Mouse (Mus musculus) heart, embryonic 11.5 days (tissue): ENCODE results near the gene Flad1. TPM values are rescaled to one million over a fixed set of nuclear protein-coding genes. Genes with fewer than 3 reads are reported as not detected.
A peak's percentile ranks its signal among the peaks of the same experiment; 100 is the strongest.
"Not testable (repeated sequence)": the region's sequence is repeated elsewhere in the genome, so short reads cannot be mapped to it uniquely, and the experiment has no call there.

Experiments used
- ATAC-seq: fragments of 200-750 bp; cut with Nextera tagmentation; replicated peaks from 2 replicates; pipeline ENCODE4 v1.8.0; 2017; ENCODE audit warnings: moderate library complexity; ENCODE audit not compliant: insufficient number of reproducible peaks, low FRiP score, low TSS enrichment
- H3K27ac ChIP-seq: fragments of 300-500 bp; sonication (generic); 2 replicates; pipeline ENCODE4 v1.5.1; 2014; ENCODE audit warnings: mild to moderate bottlenecking, low read depth, low read length
- H3K27me3 ChIP-seq: fragments of 300-500 bp; sonication (generic); 2 replicates; pipeline ENCODE4 v1.6.1; 2014; ENCODE audit warnings: mild to moderate bottlenecking, low read length, mixed read lengths; ENCODE audit not compliant: control insufficient read depth, insufficient read depth
- H3K36me3 ChIP-seq: fragments of 300-500 bp; sonication (generic); 2 replicates; pipeline ENCODE4 v1.6.1; 2014; ENCODE audit warnings: mild to moderate bottlenecking, low read length, moderate library complexity, mixed read lengths; ENCODE audit not compliant: control insufficient read depth, insufficient read depth
- H3K4me1 ChIP-seq: fragments of 300-500 bp; sonication (generic); 2 replicates; pipeline ENCODE4 v1.6.1; 2014; ENCODE audit warnings: low read length; ENCODE audit not compliant: control insufficient read depth, insufficient read depth
- H3K4me2 ChIP-seq: fragments of 300-500 bp; sonication (generic); 2 replicates; pipeline ENCODE4 v1.6.1; 2014; ENCODE audit warnings: mild to moderate bottlenecking, moderate library complexity
- H3K4me3 ChIP-seq: fragments of 300-500 bp; sonication (generic); 2 replicates; pipeline ENCODE4 v1.5.1; 2014; ENCODE audit warnings: low read depth, low read length
- H3K9ac ChIP-seq: fragments of 300-500 bp; sonication (generic); 2 replicates; pipeline ENCODE4 v1.6.1; 2014; ENCODE audit warnings: mild to moderate bottlenecking, low read depth, low read length, moderate library complexity
- H3K9me3 ChIP-seq: fragments of 300-500 bp; sonication (generic); replicated peaks from 2 replicates; pipeline ENCODE4 v1.6.1; 2016; ENCODE audit warnings: low read length; ENCODE audit not compliant: control insufficient read depth
- WGBS: fragments of 180-500 bp; shearing (Covaris S2); extraction: QIAGEN DNeasy Blood & Tissue Kit; methylation state at CpG from one replicate; pipeline ENCODE4 v1.1.7; 2014; ENCODE audit not compliant: insufficient replicate concordance; 5-methylcytosine and 5-hydroxymethylcytosine counted together
- polyA plus RNA-seq: library from polyadenylated mRNA; unstranded; fragments of >200 nt; fragmentation: Nextera tagmentation; extraction: Ambion mirVana; gene quantifications from 2 replicates; pipeline ENCODE4 v1.2.1, GENCODE M21; 2014

The Flad1 gene
- polyA plus RNA-seq, 1 experiment from 2014 or later, result 34.2 TPM

DNA sequence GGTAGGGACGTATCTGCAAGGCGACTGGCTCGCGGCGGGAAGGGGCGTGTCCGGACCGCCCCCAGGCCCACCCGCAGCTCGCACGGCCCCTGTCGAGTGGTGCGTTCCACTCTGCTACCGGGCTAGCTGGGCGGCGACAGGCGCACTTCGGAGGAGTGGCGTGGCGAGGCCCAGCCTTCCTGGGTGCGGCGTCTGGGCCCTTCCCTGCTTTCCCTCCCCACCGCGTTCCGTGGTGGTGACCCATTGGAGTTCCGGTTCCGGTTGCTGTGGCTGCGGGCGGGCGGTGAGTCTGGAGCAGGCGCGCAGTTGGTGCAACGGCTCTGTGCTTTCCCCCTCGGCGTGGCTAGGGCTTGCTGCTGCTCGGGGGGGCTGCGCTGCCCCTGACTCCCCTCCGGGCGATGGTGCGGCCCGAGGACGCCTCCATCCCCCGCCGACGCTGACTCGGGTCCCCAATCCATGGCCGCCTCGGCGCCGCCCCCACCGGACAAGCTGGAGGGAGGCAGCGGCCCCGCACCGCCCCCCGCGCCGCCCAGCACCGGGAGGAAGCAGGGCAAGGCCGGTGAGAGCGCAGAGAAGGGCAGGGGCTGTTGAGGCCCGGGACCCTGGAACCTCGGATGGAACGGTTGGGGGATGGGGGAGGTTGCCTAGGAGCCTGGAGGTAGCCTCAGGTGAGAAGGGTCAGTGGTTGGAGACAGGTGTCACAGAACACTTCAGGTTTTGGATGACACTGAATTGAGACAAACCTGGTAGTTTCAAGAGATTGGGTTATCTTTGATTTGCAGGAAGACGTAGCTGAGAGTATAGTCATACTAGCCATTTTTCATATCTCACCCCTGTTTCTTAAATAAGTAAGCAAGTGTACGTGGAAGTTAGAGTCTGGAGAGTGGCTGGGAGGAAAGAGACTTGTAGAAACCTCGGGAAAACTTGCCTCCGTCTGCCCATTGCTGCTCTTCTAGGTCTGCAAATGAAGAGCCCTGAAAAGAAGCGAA lies 18.8 kb upstream of the Flad1 start, which contains the start of gene Pygo2:
Gene Pygo2 (plus strand): TSS at position 44 of the 989 bp plus-strand sequence.
- WGBS, result 2% methylated on average over 65 of the region's 68 CpGs
- Histone ChIP-seq H3K9me3 (no peaks in the 10 kb centered on the region), H3K9ac (peak within 1 kb of the TSS; percentile 94), H3K4me2 (peak within 1 kb of the TSS; percentile 85), H3K36me3 (peaks cover 19% of the 10 kb centered on the region), H3K27me3 (no peaks in the 10 kb centered on the region), H3K27ac (peak within 1 kb of the TSS; percentile 87), H3K4me1 (peaks cover 9% of the 10 kb centered on the region), H3K4me3 (peak within 1 kb of the TSS; percentile 98)
- ATAC-seq, result peak; percentile 93

GRCm38 (mm10) chr3:89429021-89429420 lies 17.4 kb upstream of the Flad1 start:
- WGBS, result 90% methylated on average over 7 of the region's 7 CpGs
- not testable (repeated sequence) for H3K9me3 ChIP-seq, H3K27ac ChIP-seq, H3K4me2 ChIP-seq, H3K9ac ChIP-seq, H3K4me3 ChIP-seq, H3K27me3 ChIP-seq, ATAC-seq
- Histone ChIP-seq H3K4me1 (peaks cover 12% of the 10 kb centered on the region), H3K36me3 (peaks cover 22% of the 10 kb centered on the region)

DNA sequence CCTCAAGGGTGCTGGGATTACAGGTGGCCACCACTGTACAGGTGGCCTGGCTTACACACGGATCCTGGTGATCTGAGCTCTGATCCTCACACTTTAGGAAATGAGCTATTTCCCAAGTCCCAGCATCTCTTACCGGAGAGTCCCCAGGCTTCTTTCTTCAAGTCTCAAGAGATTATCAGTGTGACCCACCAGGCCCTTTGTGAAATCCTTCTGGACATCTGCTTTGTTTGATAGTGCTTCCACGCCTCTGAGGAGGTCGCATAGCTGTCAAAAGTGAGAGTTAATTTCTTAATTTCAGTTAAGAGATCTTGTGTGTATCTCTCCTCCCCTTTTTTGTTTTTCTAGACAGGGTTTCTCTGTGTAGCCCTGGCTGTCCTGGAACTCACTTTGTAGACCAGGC lies 14.2 kb upstream of the Flad1 start:
- no peak overlapping the region for H3K27ac ChIP-seq
- 78% methylated on average over 4 of the region's 4 CpGs for WGBS
- no peak for ATAC-seq
- no peaks in the 10 kb centered on the region for H3K27me3 ChIP-seq
- no peak overlapping the region for H3K4me3 ChIP-seq
- peaks cover 11% of the 10 kb centered on the region for H3K36me3 ChIP-seq
- no peak overlapping the region for H3K9ac ChIP-seq
- H3K4me1 ChIP-seq, result peaks cover 21% of the 10 kb centered on the region
- no peaks in the 10 kb centered on the region for H3K9me3 ChIP-seq
- H3K4me2 ChIP-seq, result peak overlapping the region; percentile 27

DNA sequence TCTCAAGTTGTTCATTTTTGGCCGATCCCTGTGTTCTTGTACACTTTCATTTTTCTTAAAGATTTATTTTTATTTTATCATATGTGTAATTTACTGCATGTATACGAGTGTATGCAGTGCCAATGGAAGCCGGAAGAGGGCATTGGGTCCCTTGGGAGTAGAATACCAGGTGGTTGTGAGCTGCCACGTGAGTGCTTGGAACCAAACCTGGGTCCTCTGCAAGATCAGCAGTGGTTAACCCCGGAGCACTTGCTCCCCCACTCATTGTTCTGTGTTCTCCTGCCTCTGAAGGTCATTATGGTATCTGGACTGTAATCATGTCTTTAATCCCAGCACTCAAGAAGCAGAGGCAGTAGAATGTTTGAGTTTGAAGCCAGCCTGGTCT lies 13.5 kb upstream of the Flad1 start:
- Histone ChIP-seq H3K4me1 (peaks cover 25% of the 10 kb centered on the region), H3K4me2 (no peak overlapping the region), H3K27me3 (no peaks in the 10 kb centered on the region), H3K9me3 (no peaks in the 10 kb centered on the region), H3K36me3 (peaks cover 11% of the 10 kb centered on the region), H3K9ac (peak overlapping the region; percentile 28; the same call in 1 of the 2 replicates), H3K4me3 (no peak overlapping the region), H3K27ac (no peak overlapping the region)
- ATAC-seq, result no peak
- 88% methylated on average over 5 of the region's 5 CpGs for WGBS

GRCm38 (mm10) chr3:89424416-89425140 lies 12.9 kb upstream of the Flad1 start:
- no peak overlapping the region for H3K4me3 ChIP-seq
- H3K9ac ChIP-seq, result no peak overlapping the region
- H3K9me3 ChIP-seq, result no peaks in the 10 kb centered on the region
- peaks cover 11% of the 10 kb centered on the region for H3K36me3 ChIP-seq
- peak overlapping the region; percentile 19; the same call in 1 of the 2 replicates for H3K4me2 ChIP-seq
- H3K27me3 ChIP-seq, result no peaks in the 10 kb centered on the region
- ATAC-seq, result no peak
- H3K27ac ChIP-seq, result no peak overlapping the region
- 78% methylated on average over 5 of the region's 5 CpGs for WGBS
- H3K4me1 ChIP-seq, result peaks cover 25% of the 10 kb centered on the region

GRCm38 (mm10) chr3:89422556-89423205 lies 11.0 kb upstream of the Flad1 start:
- ATAC-seq, result no peak
- no peaks in the 10 kb centered on the region for H3K9me3 ChIP-seq
- no peaks in the 10 kb centered on the region for H3K27me3 ChIP-seq
- H3K9ac ChIP-seq, result peak overlapping the region; percentile 85; the same call in 1 of the 2 replicates
- peak overlapping the region; percentile 90 for H3K4me2 ChIP-seq
- peaks cover 11% of the 10 kb centered on the region for H3K36me3 ChIP-seq
- H3K4me3 ChIP-seq, result peak overlapping the region; percentile 60
- WGBS, result 67% methylated on average over 6 of the region's 6 CpGs
- peaks cover 25% of the 10 kb centered on the region for H3K4me1 ChIP-seq
- peak overlapping the region; percentile 97; the same call in 1 of the 2 replicates for H3K27ac ChIP-seq

DNA sequence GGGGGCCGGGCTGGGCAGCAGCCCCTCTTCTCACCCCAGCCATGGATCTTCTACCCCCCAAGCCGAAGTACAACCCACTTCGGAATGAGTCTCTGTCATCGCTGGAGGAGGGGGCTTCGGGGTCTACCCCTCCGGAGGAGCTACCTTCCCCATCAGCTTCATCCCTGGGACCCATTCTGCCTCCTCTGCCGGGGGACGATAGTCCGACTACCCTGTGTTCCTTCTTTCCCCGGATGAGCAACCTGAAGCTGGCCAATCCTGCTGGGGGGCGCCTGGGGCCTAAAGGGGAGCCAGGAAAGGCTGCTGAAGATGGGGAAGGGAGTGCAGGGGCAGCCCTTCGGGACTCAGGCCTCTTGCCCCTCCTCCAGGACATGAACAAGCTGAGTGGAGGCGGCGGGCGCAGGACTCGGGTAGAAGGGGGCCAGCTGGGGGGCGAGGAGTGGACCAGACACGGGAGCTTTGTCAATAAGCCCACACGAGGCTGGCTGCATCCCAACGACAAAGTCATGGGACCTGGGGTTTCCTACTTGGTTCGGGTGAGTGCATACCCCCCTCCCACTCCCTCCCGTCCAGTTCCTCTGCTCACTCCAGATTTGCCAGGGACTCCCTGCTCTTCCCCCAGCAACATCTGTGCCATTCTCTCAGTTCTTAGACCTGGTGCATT lies 10.3 kb upstream of the Flad1 start:
- peaks cover 25% of the 10 kb centered on the region for H3K4me1 ChIP-seq

More for the DNA sequence above, 10.3 kb upstream of the Flad1 start:
- 5% methylated on average over 22 of the region's 22 CpGs for WGBS
- Histone ChIP-seq H3K9me3 (no peaks in the 10 kb centered on the region), H3K4me3 (peak overlapping the region; percentile 60), H3K4me2 (peak overlapping the region; percentile 90), H3K27me3 (no peaks in the 10 kb centered on the region), H3K27ac (peak overlapping the region; percentile 97), H3K9ac (peak overlapping the region; percentile 85), H3K36me3 (peaks cover 7% of the 10 kb centered on the region)
- no peak for ATAC-seq
